Mouse (Mus musculus): ENCODE measurements at regions not wholly inside any gene's neighbourhood (a gene's known extent, or its start where the extent isn't known, plus 50 kb on each side); places are given as distances from the start of the nearest gene placed in this dataset.

GRCm38 (mm10) chr3:66546576-66546975 is 249.9 kb upstream of the Veph1 start:
- no peaks in the 10 kb centered on the region for H3K9me3 ChIP-seq (replicated peaks)
- H3K4me1 ChIP-seq: peaks cover 6% of the 10 kb centered on the region; the same call in 1 of the 2 replicates
- no peak overlapping the region for H3K27ac ChIP-seq
- WGBS: 87% methylated on average over 4 of the region's 4 CpGs
- no peak overlapping the region for H3K4me3 ChIP-seq
- no peaks in the 10 kb centered on the region for H3K36me3 ChIP-seq
- H3K27me3 ChIP-seq (ENCODE audit: low read depth, poor library complexity, severe bottlenecking): no peaks in the 10 kb centered on the region
- DNase-seq (ENCODE audit: low spot score): no peak

- Histone ChIP-seq H3K27ac (0 out of 2 replicates have a peak overlapping the region, but pooled peaks have one; percentile 25), H3K36me3 (no peaks in the 10 kb centered on the region), H3K4me3 (no peak overlapping the region), H3K27me3 (ENCODE audit: low read depth, poor library complexity, severe bottlenecking) (no peaks in the 10 kb centered on the region), H3K9me3 (replicated peaks) (no peaks in the 10 kb centered on the region), H3K4me1 (peaks cover 6% of the 10 kb centered on the region; the same call in 1 of the 2 replicates)
- 87% methylated on average over 5 of the region's 5 CpGs for WGBS
- DNase-seq (ENCODE audit: low spot score): no peak
Observed at GRCm38 (mm10) chr3:66544139-66544933, 247.7 kb upstream of the Veph1 start.

GRCm38 (mm10) chr3:66542865-66543264 is 246.2 kb upstream of the Veph1 start:
- 75% methylated on average over 3 of the region's 3 CpGs for WGBS

GRCm38 (mm10) chr3:66537913-66538312 is 241.3 kb upstream of the Veph1 start:
- H3K27ac ChIP-seq: peak overlapping the region; percentile 84; the same call in 1 of the 2 replicates
- peaks cover 41% of the 10 kb centered on the region for H3K4me1 ChIP-seq
- WGBS: 80% methylated on average over 7 of the region's 7 CpGs
- no peaks in the 10 kb centered on the region for H3K36me3 ChIP-seq
- DNase-seq (ENCODE audit: low spot score): no peak
- H3K9me3 ChIP-seq (replicated peaks): no peaks in the 10 kb centered on the region
- H3K4me3 ChIP-seq: no peak overlapping the region
- H3K27me3 ChIP-seq (ENCODE audit: low read depth, poor library complexity, severe bottlenecking): no peaks in the 10 kb centered on the region

More at GRCm38 (mm10) chr3:66542865-66543264, 246.2 kb upstream of the Veph1 start:
- no peaks in the 10 kb centered on the region for H3K9me3 ChIP-seq (replicated peaks)
- no peak overlapping the region for H3K4me3 ChIP-seq
- H3K4me1 ChIP-seq: peaks cover 14% of the 10 kb centered on the region
- H3K27me3 ChIP-seq (ENCODE audit: low read depth, poor library complexity, severe bottlenecking): no peaks in the 10 kb centered on the region
- H3K36me3 ChIP-seq: no peaks in the 10 kb centered on the region
- no peak overlapping the region for H3K27ac ChIP-seq
- DNase-seq (ENCODE audit: low spot score): no peak

- Histone ChIP-seq H3K4me3 (no peak overlapping the region), H3K9me3 (replicated peaks) (no peaks in the 10 kb centered on the region), H3K4me1 (peaks cover 37% of the 10 kb centered on the region), H3K27ac (peak overlapping the region; percentile 84), H3K36me3 (no peaks in the 10 kb centered on the region), H3K27me3 (ENCODE audit: low read depth, poor library complexity, severe bottlenecking) (no peaks in the 10 kb centered on the region)
- 32% methylated on average over 3 of the region's 3 CpGs for WGBS
- DNase-seq (ENCODE audit: low spot score): no peak
Observed at GRCm38 (mm10) chr3:66537106-66537893, 240.7 kb upstream of the Veph1 start.

DNA sequence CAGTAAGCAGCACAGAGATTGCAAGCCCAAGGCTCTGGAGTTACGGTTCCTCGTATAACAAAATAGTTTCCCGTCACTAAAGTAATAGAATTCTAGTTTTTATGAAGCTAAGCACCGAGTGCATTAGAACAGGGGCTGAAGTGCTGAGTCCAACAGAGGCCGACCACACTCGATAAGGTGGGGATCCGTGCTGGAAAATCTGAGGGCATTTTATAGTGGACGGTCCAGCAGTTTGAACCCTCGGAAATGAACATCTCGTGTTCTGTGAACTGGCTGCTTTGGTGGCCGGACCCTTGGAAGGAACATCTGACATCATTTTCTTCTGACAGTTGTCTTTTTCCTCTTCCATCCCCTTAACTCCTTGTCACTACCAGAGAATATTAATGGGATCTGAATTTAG is 240.0 kb upstream of the Veph1 start:
- Histone ChIP-seq H3K4me3 (0 out of 2 replicates have a peak overlapping the region, but pooled peaks have one; percentile 6), H3K27ac (peak overlapping the region; percentile 84), H3K27me3 (ENCODE audit: low read depth, poor library complexity, severe bottlenecking) (no peaks in the 10 kb centered on the region), H3K9me3 (replicated peaks) (no peaks in the 10 kb centered on the region), H3K36me3 (no peaks in the 10 kb centered on the region), H3K4me1 (peaks cover 37% of the 10 kb centered on the region)
- WGBS: 64% methylated on average over 11 of the region's 11 CpGs
- no peak for DNase-seq (ENCODE audit: low spot score)

- WGBS: 26% methylated on average over 8 of the region's 8 CpGs
- no peak for DNase-seq (ENCODE audit: low spot score)
- Histone ChIP-seq H3K27ac (peak overlapping the region; percentile 84), H3K9me3 (replicated peaks) (no peaks in the 10 kb centered on the region), H3K4me3 (0 out of 2 replicates have a peak overlapping the region, but pooled peaks have one; percentile 6), H3K4me1 (peaks cover 37% of the 10 kb centered on the region), H3K36me3 (no peaks in the 10 kb centered on the region), H3K27me3 (ENCODE audit: low read depth, poor library complexity, severe bottlenecking) (no peaks in the 10 kb centered on the region)
Observed at GRCm38 (mm10) chr3:66535786-66536529, 239.3 kb upstream of the Veph1 start.

DNA sequence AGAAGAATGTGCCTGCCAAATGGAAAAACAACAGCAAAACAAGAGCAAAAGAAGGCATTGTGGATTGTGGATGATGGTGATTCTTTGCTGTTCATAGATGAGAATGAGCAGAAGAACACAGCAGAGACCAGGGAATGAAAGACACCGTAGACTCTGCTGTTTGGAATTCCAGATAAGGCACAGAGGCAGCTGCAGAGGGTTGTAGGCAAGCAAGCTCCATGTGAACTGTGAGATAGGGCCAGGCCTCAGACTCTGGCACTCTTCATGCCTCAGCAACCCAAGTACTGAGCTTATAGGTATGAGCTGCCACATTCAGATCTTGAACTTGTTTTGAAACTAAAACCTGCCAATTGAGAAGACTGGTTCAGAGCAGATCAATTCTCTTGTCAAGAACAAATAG is 223.3 kb upstream of the Veph1 start:
- Histone ChIP-seq H3K4me1 (peaks cover 16% of the 10 kb centered on the region), H3K27ac (no peak overlapping the region), H3K9me3 (replicated peaks) (no peaks in the 10 kb centered on the region), H3K4me3 (no peak overlapping the region), H3K27me3 (ENCODE audit: low read depth, poor library complexity, severe bottlenecking) (no peaks in the 10 kb centered on the region), H3K36me3 (no peaks in the 10 kb centered on the region)
- WGBS: 83% methylated on average over 1 of the region's 1 CpGs
- no peak for DNase-seq (ENCODE audit: low spot score)

GRCm38 (mm10) chr3:66518289-66518688 is 221.7 kb upstream of the Veph1 start:
- DNase-seq (ENCODE audit: low spot score): no peak
- 66% methylated on average over 2 of the region's 2 CpGs for WGBS
- H3K36me3 ChIP-seq: no peaks in the 10 kb centered on the region
- 0 out of 2 replicates have a peak overlapping the region, but pooled peaks have one; percentile 25 for H3K27ac ChIP-seq
- no peak overlapping the region for H3K4me3 ChIP-seq
- H3K9me3 ChIP-seq (replicated peaks): no peaks in the 10 kb centered on the region
- H3K4me1 ChIP-seq: peaks cover 13% of the 10 kb centered on the region
- H3K27me3 ChIP-seq (ENCODE audit: low read depth, poor library complexity, severe bottlenecking): no peaks in the 10 kb centered on the region

DNA sequence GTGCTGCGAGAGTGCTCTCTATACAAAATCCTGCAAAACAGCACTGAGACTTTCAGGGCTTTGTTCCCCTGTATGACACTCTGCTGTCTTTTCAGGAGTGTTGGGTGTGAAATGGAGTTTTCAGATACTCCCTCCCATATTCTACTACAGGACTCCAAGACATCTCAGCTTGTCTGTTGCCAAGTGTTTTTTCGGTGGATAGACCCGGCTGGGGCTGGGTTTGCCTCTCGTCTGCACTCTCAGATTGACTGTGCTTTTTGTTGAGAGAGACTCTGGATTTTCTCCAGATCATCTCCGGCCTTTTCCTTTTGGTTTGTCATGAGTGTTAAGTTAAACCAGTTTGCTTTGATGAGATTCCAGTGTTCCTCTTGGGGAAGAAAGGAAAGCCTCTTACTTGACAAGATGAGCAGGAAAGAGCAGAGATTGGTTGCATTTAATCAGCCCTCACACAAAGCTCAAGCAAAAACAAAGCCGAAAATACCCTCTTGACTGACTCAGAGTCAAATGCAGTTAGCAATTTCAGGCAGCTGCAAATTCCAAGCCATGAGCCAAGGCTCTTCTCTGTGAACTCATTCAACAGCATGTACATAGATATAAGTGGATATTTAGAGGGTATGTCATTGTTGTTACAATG is 219.3 kb upstream of the Veph1 start:
- H3K36me3 ChIP-seq: no peaks in the 10 kb centered on the region
- peaks cover 7% of the 10 kb centered on the region for H3K4me1 ChIP-seq
- H3K4me3 ChIP-seq: no peak overlapping the region
- H3K9me3 ChIP-seq (replicated peaks): no peaks in the 10 kb centered on the region
- no peak for DNase-seq (ENCODE audit: low spot score)
- no peaks in the 10 kb centered on the region for H3K27me3 ChIP-seq (ENCODE audit: low read depth, poor library complexity, severe bottlenecking)
- WGBS: 90% methylated on average over 6 of the region's 6 CpGs
- no peak overlapping the region for H3K27ac ChIP-seq

GRCm38 (mm10) chr3:66514587-66514986 is 217.9 kb upstream of the Veph1 start:
- Histone ChIP-seq H3K27me3 (ENCODE audit: low read depth, poor library complexity, severe bottlenecking) (no peaks in the 10 kb centered on the region), H3K4me1 (peaks cover 7% of the 10 kb centered on the region), H3K27ac (no peak overlapping the region), H3K36me3 (no peaks in the 10 kb centered on the region), H3K9me3 (replicated peaks) (no peaks in the 10 kb centered on the region), H3K4me3 (no peak overlapping the region)
- no peak for DNase-seq (ENCODE audit: low spot score)
- 94% methylated on average over 8 of the region's 8 CpGs for WGBS

DNA sequence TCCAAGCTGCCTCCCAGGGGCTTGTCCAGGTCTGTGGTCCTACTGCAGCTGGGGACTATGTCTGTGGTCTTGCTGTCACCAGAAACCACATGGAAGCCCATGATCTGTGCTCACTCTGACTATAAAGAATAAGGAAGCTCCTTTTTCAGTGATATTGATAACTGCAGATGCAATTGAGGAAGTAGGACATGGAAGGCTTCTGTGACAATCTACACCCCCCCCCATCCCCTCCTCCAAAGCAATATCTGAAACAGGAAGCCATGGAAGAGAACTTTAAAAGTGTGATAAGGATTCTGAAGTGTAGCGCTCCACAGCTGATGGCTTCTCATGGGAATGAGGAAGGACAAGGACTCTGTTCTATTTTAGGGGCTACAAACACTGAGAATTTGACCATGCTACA is 215.8 kb upstream of the Veph1 start:
- H3K27ac ChIP-seq: no peak overlapping the region
- WGBS: 95% methylated on average over 1 of the region's 1 CpGs
- no peaks in the 10 kb centered on the region for H3K9me3 ChIP-seq (replicated peaks)
- H3K4me3 ChIP-seq: no peak overlapping the region
- DNase-seq (ENCODE audit: low spot score): no peak
- H3K4me1 ChIP-seq: peaks cover 3% of the 10 kb centered on the region
- no peaks in the 10 kb centered on the region for H3K36me3 ChIP-seq
- H3K27me3 ChIP-seq (ENCODE audit: low read depth, poor library complexity, severe bottlenecking): no peaks in the 10 kb centered on the region

Data from limb, embryonic 10.5 days (tissue).